Mouse (Mus musculus) testis, adult 2 months (tissue): ENCODE measurements at regions not wholly inside any gene's neighbourhood (a gene's known extent, or its start where the extent isn't known, plus 50 kb on each side); places are given as distances from the start of the nearest gene placed in this dataset.

ENCODE experiments used
- H3K27ac ChIP-seq: fragments of 200-500 bp; 2 replicates; pipeline ENCODE4 v1.5.1; 2012; ENCODE audit warnings: low read depth, low read length; ENCODE audit not compliant: control insufficient read depth, insufficient read depth
- H3K27me3 ChIP-seq: fragments of 200-500 bp; 2 replicates; pipeline ENCODE4 v1.6.1; 2012; ENCODE audit warnings: mild to moderate bottlenecking, low read length, moderate library complexity; ENCODE audit not compliant: control insufficient read depth, insufficient read depth
- H3K36me3 ChIP-seq: fragments of 200-500 bp; 2 replicates; pipeline ENCODE4 v1.6.1; 2012; ENCODE audit warnings: mild to moderate bottlenecking, low read length; ENCODE audit not compliant: control insufficient read depth, insufficient read depth
- H3K4me1 ChIP-seq: fragments of 200-500 bp; 2 replicates; pipeline ENCODE4 v1.6.1; 2012; ENCODE audit warnings: low read length; ENCODE audit not compliant: control insufficient read depth, insufficient read depth
- H3K4me3 ChIP-seq: fragments of 200-500 bp; 2 replicates; pipeline ENCODE4 v1.5.1; 2012; ENCODE audit warnings: low read depth, mild to moderate bottlenecking, low read length, moderate library complexity, mixed read lengths; ENCODE audit not compliant: control insufficient read depth
- CTCF ChIP-seq: fragments of 200-500 bp; IDR thresholded peaks from 2 replicates; pipeline ENCODE4 v1.5.1; 2012; ENCODE audit warnings: low read depth, mild to moderate bottlenecking, inconsistent platforms, low read length, moderate library complexity; ENCODE audit not compliant: control insufficient read depth, insufficient read depth, insufficient replicate concordance
- POLR2A ChIP-seq: fragments of 200-500 bp; IDR thresholded peaks from 2 replicates; pipeline ENCODE4 v1.6.1; 2012; ENCODE audit warnings: low read depth, mild to moderate bottlenecking, inconsistent platforms, low read length, moderate library complexity; ENCODE audit not compliant: control insufficient read depth

GRCm38 (mm10) chr15:8802058-8802457 lies 91.5 kb upstream of the Slc1a3 start:
- no peak overlapping the region for H3K4me3 ChIP-seq
- no peaks in the 10 kb centered on the region for H3K27me3 ChIP-seq
- H3K36me3 ChIP-seq, result no peaks in the 10 kb centered on the region
- no peaks in the 10 kb centered on the region for H3K4me1 ChIP-seq
- TF ChIP-seq POLR2A (no peak), CTCF (no peak)
- no peak overlapping the region for H3K27ac ChIP-seq

DNA sequence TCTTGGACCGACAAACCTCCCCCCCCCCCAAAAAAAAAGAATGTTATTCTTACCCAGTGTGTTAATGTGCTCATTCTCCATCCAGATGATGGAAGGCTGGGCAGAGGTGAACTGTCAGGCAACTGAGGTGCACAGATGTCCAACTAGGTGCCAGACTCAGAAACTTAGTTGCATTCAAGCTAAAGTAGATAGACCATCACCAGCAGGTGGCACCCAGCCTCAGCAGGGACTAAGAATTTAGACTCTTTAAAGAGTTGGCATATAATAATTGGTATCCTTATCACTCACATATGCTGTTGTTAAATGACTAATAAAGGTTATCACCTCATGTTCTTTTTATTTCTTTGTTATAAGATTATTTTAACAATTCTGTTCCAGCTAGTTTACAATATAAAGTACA lies 86.5 kb upstream of the Slc1a3 start:
- TF ChIP-seq CTCF (no peak), POLR2A (no peak)

GRCm38 (mm10) chr15:8792106-8792505 lies 81.5 kb upstream of the Slc1a3 start:
- Histone ChIP-seq H3K4me3 (no peak overlapping the region), H3K4me1 (no peaks in the 10 kb centered on the region), H3K27me3 (no peaks in the 10 kb centered on the region), H3K27ac (no peak overlapping the region), H3K36me3 (no peaks in the 10 kb centered on the region)
- TF ChIP-seq POLR2A (no peak), CTCF (no peak)

More for the DNA sequence above, 86.5 kb upstream of the Slc1a3 start:
- Histone ChIP-seq H3K36me3 (no peaks in the 10 kb centered on the region), H3K4me1 (no peaks in the 10 kb centered on the region), H3K27me3 (no peaks in the 10 kb centered on the region), H3K27ac (no peak overlapping the region), H3K4me3 (no peak overlapping the region)

DNA sequence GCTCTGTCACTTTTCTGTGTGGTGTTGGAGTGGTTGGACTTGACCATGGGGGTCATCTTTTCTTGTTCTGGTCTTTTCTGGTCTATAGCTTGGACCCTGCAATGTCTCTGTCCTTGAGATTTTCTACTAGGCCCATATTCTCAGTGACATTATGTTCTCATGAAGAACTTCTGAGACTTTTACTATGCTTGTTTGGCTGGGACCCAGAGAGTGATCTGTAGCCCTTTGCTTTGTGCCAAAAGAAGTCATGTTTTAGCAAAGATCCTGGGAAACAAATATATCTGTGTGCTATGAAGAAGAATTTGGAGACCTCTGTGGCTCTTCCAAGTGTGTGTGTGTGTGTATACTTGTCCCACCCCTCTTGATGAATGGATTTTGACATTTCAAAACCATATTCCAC lies 79.4 kb upstream of the Slc1a3 start:
- Histone ChIP-seq H3K4me1 (no peaks in the 10 kb centered on the region), H3K4me3 (no peak overlapping the region), H3K27me3 (no peaks in the 10 kb centered on the region), H3K27ac (no peak overlapping the region), H3K36me3 (no peaks in the 10 kb centered on the region)
- TF ChIP-seq POLR2A (no peak), CTCF (no peak)

GRCm38 (mm10) chr15:8789000-8789399 lies 78.4 kb upstream of the Slc1a3 start:
- H3K4me1 ChIP-seq, result no peaks in the 10 kb centered on the region
- H3K27me3 ChIP-seq, result no peaks in the 10 kb centered on the region
- TF ChIP-seq CTCF (no peak), POLR2A (no peak)
- H3K4me3 ChIP-seq, result no peak overlapping the region
- H3K36me3 ChIP-seq, result no peaks in the 10 kb centered on the region
- no peak overlapping the region for H3K27ac ChIP-seq

GRCm38 (mm10) chr15:8785537-8785936 lies 75.0 kb upstream of the Slc1a3 start:
- Histone ChIP-seq H3K4me3 (no peak overlapping the region), H3K27ac (no peak overlapping the region)
- TF ChIP-seq POLR2A (no peak), CTCF (no peak)

DNA sequence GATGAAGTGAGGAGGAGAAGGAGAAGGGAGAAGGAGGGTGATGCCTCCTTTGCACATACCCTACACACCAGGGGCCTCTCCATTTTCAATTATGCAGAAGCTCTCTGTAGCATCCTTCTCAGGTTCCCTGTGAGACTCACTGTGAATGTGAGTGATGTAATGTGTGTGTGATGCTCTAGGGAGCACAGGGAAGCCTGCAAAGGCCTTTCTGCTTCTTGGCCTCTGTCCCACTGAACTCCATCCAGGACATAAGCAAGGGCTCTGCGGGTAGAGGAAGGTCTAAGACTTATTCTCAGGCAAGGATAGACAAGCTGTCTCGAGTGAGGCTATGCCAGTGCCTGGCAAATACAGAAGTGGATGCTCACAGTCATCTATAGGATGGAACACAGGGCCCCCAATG lies 73.0 kb upstream of the Slc1a3 start:
- Histone ChIP-seq H3K4me3 (no peak overlapping the region), H3K36me3 (no peaks in the 10 kb centered on the region), H3K27ac (no peak overlapping the region), H3K4me1 (peaks cover 2% of the 10 kb centered on the region; the same call in 1 of the 2 replicates), H3K27me3 (no peaks in the 10 kb centered on the region)
- no peak for TF ChIP-seq CTCF
- TF ChIP-seq POLR2A, result no peak

More at GRCm38 (mm10) chr15:8785537-8785936, 75.0 kb upstream of the Slc1a3 start:
- Histone ChIP-seq H3K36me3 (no peaks in the 10 kb centered on the region), H3K4me1 (peaks cover 2% of the 10 kb centered on the region; the same call in 1 of the 2 replicates), H3K27me3 (no peaks in the 10 kb centered on the region)

- H3K27me3 ChIP-seq, result no peaks in the 10 kb centered on the region
- no peaks in the 10 kb centered on the region for H3K36me3 ChIP-seq
- no peak overlapping the region for H3K27ac ChIP-seq
- H3K4me3 ChIP-seq, result no peak overlapping the region
- peaks cover 2% of the 10 kb centered on the region; the same call in 1 of the 2 replicates for H3K4me1 ChIP-seq
- no peak for TF ChIP-seq CTCF
- TF ChIP-seq POLR2A, result no peak
These were observed 72.5 kb upstream of the Slc1a3 start for GRCm38 (mm10) chr15:8783036-8783435.
